Mouse (Mus musculus): Measurements from ENCODE around the gene Il17rd. TPM values are rescaled to one million over a fixed set of nuclear protein-coding genes. Genes with fewer than 3 reads are reported as not detected.

The Il17rd gene
- 1 to 10 TPM; 6.5 to 7.1 TPM for total RNA-seq (2021)
- long read RNA-seq, experiment 1, full-length matches to known transcripts, result 1 of 2 reads
- long read RNA-seq, experiment 1, partial matches to known transcripts, result 0 of 2 reads
- long read RNA-seq, experiment 1, other reads (novel, unspliced or antisense), result 1 of 2 reads
- long read RNA-seq, experiment 2, full-length matches to known transcripts, result 1 of 3 reads
- long read RNA-seq, experiment 2, partial matches to known transcripts, result 0 of 3 reads
- long read RNA-seq, experiment 2, other reads (novel, unspliced or antisense), result 2 of 3 reads

DNA sequence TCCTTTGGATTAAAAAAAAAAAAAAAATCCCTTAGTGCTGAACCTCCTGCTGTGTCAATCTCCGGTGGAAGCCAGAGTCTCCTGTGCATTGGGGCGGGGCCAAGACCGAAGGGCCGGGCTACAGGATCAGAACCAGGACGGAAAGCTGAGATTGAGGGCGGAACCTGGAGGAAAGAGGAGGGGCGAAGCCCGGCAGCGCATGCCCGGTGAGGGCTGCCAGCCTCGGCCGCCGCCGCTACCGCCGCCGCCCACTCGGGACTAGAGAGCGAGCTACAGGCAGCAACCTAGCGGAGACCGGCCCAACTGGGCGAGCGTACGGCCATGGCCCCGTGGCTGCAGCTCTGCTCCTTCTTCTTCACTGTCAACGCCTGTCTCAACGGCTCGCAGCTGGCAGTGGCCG lies at the start of gene Il17rd:
TSS of gene Il17rd (plus strand) at position 159 of the 400 bp plus-strand sequence.
- DNase-seq, result peak; percentile 85

DNA sequence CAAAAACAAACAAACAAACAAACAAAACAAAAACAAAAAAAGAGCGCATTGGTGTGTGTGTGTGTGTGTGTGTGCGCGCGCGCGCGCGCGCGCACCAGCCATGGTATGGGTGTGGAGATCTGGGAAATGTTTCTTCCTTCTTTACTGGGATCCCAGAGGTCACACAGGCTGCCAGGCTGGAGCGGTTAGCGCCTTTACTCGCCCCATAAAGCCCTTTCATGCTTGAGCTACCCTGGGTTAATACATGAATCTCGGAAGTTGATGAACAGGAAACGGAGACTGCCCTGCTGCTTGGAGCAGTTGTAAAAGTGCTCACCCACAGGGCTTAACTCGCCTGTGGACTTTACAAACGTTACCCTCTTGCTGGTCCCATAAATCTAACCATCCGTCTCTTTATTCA lies 47.1 kb upstream of the Il17rd start:
- DNase-seq, result no peak

GRCm38 (mm10) chr14:26993427-26993826 lies 45.3 kb upstream of the Il17rd start:
- DNase-seq, result no peak

DNA sequence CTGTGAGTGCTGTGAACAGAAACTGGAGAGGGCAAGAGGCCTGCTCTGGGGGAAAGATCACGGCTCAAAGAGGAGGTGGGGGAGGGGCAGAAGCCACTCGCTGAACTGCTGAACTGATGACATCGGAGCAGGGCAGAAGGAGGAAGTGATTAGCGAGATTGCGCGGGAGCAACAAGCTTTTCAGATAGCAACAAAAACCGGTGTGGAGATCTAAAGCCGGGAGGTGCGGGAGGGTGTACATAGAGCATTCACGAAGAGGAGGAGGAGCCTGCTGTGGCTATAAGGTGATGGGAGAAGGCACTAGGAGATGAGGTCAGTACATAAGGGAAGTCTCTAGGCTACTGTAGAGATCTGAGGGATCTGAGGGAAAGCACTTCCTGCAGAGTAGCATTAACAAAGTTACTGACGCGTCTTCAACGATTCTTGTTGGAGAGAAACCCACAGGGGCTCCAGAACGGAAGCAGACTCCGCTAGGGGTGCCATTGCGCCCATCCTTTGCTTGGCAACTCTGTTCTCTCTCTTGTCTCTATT lies 44.5 kb upstream of the Il17rd start, which contains the start of gene Hesx1:
TSS of gene Hesx1 (plus strand) at position 206 of the 531 bp plus-strand sequence.
- DNase-seq, result peak; percentile 52

DNA sequence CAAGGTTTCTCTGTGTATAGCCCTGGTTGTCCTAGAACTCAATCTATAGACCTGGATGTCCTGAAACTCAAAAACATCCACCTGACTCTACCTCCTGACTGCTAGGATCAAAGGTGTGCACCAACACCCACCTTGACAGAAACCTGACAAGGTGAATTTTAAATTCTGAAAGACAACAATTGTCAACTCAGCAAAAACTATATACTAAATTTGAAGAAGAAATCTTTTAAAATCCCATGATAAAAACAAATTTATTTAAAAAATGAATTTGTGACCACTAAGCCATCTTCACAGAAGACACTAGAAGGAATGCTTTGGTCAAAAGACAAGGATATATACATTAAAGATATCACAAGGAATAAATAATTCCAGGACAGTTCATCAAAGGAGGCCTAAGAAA lies 42.5 kb upstream of the Il17rd start:
- no peak for DNase-seq

DNA sequence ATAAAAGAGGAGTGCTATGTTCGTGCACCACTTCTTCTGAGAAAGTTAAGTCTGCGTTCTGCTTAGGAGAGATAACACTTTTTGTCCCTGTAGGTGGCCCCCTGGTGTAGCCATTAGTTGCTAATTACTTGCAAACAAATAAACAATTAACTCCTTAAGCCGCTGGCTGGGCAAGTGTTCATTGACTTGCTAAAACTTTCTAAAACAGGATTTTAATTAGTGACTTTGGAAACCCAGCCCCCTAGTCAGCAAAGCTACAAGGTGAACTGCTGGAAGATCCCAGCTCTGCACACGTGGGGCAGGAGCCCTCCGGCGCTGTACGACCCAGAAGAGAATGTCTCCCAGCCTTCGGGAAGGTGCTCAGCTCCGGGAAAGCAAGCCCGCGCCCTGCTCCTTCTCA lies 38.4 kb upstream of the Il17rd start:
- DNase-seq, result no peak

DNA sequence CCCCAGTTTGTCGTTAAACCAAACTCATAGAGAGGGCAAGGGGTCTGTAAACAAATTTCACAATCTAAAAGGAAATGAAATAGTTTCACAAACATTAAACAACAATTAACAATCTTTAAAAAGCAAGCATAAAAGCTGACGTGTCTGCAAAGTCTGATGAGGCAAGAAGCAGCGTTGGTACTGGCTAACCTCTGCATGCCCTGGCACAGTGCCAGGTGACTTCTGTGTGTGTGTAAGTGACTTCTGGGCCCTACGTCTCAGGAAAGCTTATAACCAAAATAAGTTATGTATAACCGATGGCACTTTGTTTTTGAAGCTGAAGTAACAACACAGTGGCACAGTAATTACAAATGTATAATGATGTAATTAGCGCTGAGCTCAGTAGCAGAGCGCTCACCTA lies 33.8 kb upstream of the Il17rd start:
- no peak for DNase-seq

- DNase-seq, result no peak
Observed at GRCm38 (mm10) chr14:27005937-27006336, 32.8 kb upstream of the Il17rd start.

DNA sequence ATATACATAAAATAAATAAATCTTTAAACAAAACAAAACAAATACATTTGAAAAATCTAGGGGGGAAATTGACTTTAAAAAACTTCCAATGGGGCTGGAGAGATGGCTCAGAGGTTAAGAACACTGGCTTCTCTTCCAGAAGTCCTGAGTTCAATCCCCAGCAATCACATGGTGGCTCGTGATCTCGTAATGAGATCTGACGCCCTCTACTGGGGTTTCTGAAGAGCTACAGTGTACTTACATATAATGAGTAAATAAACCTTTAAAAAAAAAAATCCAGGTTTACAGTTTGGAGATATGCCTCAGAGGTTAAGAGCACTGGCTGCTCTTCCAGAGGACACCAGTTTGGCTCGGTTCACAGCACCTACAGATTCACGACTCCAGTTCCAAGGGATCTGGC lies 27.2 kb upstream of the Il17rd start:
- no peak for DNase-seq

- DNase-seq, result no peak
Observed at GRCm38 (mm10) chr14:27013658-27014057, 25.1 kb upstream of the Il17rd start.

GRCm38 (mm10) chr14:27017936-27018335 lies 20.8 kb upstream of the Il17rd start:
- no peak for DNase-seq

GRCm38 (mm10) chr14:27019850-27020249 lies 18.9 kb upstream of the Il17rd start:
- DNase-seq, result peak; percentile 20

DNA sequence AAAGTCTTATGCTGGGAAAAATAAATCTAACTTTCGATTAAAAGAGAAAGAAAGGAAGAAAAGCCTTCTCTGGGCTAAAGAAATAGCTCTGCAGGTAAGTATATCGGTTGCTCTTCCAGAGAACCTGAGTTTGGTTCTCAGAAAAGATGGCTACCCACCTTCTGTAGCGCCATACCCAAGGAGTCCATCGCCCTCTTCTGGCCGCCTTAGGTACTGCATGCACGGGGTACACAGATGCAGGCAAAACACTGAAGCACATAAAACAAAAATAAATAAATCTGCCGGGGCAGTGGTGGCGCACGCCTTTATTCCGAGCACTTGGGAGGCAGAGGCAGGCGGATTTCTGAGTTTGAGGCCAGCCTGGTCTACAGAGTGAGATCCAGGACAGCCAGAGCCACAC lies 15.9 kb upstream of the Il17rd start:
- DNase-seq, result peak; percentile 74

DNA sequence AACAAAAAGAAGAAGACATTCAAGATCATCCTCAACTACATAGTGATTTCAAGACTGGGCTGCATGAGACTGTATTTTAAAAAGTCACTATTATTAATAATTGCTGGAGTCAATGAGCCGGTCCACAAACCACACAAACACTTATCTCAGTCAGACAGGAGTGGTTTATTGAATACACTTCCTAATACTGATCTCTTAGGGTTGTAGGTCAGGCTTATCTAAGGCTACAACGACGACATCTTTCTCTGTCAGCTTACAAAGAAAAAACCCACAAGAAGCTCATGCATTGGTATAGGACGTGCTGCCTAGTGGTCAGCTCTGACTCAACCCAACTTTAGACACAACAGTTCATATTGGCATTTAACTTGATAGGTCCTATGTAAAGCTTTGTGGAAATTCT lies 14.1 kb upstream of the Il17rd start:
- DNase-seq, result no peak

- no peak for DNase-seq
Observed at GRCm38 (mm10) chr14:27029771-27030173, 9.0 kb upstream of the Il17rd start.

DNA sequence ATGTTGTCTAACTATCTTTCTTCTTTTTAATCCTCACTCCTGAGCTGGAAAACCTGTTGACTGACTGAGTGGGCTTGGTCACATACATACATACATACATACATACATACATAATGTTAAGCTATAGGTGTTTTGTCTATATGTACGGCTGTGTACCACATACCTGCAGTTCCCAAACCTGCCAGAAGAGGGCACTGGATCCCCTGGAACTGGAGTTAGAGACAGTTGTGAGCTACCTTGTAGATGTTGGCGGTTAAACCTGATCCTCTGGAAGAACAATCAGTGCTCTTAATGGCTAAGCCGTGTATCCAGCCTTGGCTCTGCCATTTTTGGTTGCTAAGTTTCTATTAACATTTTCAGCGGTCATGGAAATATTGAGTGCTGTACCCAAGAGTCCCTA lies 7.6 kb upstream of the Il17rd start:
- peak; percentile 81 for DNase-seq

DNA sequence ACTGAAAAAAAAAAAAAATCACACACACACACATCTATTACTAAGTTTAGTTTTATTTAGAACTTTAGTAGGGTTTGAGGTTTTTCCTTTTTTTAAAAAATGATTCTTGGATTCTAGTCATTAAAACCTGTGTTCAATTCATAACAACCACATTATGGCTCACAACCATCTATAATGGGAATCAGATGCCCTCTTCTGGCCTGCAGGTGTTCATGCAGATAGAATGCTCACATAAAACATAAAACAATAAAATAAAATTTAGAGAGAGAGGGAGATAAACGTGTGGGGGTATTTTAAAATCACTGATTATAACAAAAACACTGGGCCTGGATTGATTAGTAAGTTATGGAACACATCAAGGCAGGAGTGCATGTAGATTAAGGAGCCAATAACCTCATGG lies 1.2 kb upstream of the Il17rd start:
- DNase-seq, result no peak

GRCm38 (mm10) chr14:27039281-27040248 lies 824 bp downstream of the Il17rd start:
- DNase-seq, result peak; percentile 63

GRCm38 (mm10) chr14:27040451-27040850 lies 1.7 kb downstream of the Il17rd start:
- no peak for DNase-seq

DNA sequence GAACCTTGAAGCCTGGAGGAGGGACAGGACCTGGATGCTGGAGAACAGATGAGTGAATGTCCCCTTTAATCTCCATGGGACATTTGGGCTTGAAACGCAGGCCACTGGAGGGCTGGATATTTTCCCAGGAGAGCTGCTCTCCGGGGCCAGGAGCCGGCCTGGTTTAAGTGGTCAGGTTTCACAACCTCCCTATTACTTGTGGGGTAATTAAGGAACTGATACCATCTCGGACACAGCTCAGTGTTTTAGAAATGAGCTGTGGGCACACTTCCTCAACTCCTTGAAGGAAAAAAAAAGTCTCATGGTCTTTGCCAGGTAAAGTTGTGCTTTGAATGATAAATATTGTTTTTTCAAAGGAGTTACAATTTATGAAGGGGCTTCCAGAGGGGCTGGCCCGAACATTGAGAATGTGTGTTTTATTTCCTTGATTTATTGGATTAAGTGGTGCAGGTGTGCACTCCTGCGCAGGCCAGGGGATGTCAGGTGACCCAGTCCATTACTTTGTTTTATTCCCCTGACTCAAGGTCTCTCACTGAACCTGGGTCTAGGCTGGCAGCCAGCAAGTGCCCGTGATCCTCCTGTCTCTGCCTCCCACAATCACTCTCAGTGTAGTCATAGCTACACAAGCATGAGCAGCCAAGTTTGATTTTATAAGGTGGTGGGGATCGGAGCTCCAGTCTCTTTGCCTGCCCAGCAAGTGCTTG lies 3.7 kb downstream of the Il17rd start:
- DNase-seq, result no peak

GRCm38 (mm10) chr14:27043416-27043815 lies 4.7 kb downstream of the Il17rd start:
- no peak for DNase-seq

GRCm38 (mm10) chr14:27044221-27044966 lies 5.7 kb downstream of the Il17rd start:
- DNase-seq, result peak; percentile 29

All from gastrocnemius, postnatal 10 days (tissue).